Mouse (Mus musculus): ENCODE results near the gene Bcl2l15.
"Not testable (repeated sequence)": the region's sequence is repeated elsewhere in the genome, so short reads cannot be mapped to it uniquely, and the experiment has no call there.

Gene Bcl2l15

DNA sequence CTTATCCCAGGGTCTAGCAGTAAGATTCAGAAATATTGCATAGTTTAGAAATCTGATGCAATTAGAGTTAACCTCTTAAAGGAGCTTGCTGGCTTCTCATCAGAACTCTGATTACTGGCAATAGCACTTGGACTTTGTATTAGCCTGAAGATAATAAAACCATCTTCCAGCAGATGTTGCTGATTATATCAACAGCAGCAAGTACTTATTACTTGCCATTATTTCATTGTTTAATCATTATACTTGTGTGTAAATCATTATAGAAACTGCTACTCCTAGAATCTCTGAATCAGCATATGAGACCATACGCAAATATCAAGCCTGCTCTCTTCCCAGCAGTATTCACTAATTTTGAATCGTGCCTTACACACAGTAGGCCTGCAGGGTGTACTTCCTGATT is 1.6 kb downstream of the Bcl2l15 start:
- DNase-seq = no peak

GRCm38 (mm10) chr3:103835272-103835950 is 3.0 kb downstream of the Bcl2l15 start:
- no peak for DNase-seq

DNA sequence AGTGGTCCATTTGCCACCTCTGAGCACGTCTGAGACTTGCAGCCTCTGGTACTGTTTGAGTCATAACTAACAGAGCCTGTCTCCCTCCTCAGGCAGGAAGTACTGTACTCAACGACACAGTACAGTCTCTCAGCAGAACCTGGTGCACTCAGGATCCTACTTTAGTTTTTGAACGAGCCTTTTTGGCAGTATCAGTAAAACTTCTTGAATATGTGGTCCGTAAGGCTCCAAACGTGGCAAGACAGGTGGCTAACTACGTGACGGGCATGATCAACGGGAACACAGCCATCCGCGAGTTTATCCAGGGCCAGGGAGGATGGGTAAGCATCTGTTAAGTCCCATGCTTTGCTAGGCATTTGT is 3.5 kb downstream of the Bcl2l15 start:
- DNase-seq = no peak

DNA sequence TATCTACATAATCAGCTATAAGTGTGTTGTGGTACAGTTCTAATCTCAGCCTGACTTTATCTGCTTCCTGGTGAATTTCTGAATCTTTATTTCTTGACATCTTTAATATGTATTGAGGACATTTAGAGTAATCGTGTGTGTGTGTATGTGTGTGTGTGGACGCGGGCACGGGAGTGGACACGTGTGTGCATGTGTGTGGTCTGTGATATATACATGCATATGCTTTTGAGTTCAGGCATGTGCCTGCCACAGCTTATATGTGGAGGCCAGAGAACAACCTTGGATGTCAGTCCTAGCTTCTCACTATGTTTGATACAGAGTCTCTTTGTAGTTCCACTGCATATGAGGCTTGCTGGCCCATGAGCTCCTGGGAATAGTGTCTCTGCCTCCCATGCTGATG is 4.1 kb downstream of the Bcl2l15 start:
- DNase-seq = no peak

GRCm38 (mm10) chr3:103839711-103840110 is 7.3 kb downstream of the Bcl2l15 start:
- DNase-seq = peak; percentile 43

DNA sequence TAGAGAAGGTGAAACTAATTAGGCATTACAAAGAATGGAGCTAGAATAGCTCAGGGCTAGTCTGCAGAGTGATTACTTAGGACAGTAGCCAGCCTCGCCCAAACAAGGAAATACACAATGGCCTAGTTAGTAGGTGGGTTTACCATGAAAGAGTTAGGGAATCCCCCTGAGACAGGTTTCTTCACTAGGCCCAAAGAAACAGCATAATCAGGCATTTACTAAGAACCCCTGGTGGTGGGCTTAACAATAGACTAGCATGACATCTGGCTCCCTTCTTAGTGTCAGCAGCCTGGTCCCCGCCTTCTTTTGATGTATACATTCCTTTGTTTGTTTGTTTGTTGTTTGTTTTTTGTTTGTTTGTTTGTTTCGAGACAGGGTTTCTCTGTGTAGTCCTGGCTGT is 7.8 kb downstream of the Bcl2l15 start:
- not testable (repeated sequence) for DNase-seq

GRCm38 (mm10) chr3:103840946-103841345 is 8.5 kb downstream of the Bcl2l15 start:
- DNase-seq = not testable (repeated sequence)

DNA sequence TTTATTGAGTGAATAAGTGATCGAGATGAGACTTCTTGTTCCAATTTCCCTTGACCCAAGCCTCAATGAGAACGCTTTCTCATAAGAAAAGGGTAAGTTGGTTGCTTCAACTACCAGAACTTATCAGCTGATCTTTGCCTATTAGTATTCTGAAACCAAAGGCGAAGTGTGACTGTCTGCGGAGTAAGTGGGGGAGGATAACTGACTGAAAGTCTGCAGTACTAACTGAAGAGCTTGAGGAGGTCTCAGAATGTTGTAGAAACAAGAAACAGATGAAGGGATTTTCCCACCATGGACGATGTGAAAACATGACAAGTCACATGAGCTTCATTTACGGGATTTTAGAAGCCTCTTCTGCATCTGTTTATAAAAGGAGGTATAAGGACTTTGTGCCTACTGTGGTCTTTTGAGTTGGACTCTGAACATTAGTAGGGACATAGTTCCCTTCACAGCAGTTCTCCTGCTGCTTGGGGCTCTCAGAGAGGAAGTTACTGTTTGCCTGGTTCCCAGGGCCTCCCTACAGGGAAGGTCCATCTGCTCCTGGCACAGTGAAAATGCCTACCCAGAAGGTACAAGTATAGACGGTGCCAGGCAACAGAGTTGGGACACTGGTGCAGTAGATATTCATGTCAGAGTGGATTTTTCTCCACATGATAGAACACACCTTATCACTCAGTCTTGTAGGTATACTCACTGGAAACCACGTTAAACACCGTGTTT is 18.4 kb downstream of the Bcl2l15 start:
- DNase-seq = peak; percentile 55

DNA sequence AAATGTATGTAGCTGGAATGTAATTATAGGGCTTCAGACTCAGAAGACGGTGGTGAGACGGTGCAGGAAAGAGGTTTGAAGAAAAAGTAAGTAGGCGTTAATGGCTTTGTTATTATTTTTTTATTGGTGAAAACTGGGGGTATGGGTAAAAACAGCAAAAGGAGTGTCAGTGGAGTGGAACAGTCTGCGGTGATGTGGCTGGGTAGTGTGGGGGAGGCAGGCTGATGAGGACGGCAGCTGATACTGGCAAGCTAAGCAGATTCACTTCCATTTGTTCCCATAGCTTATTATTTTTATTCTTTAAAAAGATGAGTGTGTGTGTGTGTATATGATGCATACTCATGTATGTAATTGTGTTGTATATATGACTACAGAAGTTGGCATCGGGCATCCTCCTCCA is 19.1 kb downstream of the Bcl2l15 start:
- no peak for DNase-seq

- no peak for DNase-seq
Observed at GRCm38 (mm10) chr3:103851882-103852281, 19.5 kb downstream of the Bcl2l15 start.

DNA sequence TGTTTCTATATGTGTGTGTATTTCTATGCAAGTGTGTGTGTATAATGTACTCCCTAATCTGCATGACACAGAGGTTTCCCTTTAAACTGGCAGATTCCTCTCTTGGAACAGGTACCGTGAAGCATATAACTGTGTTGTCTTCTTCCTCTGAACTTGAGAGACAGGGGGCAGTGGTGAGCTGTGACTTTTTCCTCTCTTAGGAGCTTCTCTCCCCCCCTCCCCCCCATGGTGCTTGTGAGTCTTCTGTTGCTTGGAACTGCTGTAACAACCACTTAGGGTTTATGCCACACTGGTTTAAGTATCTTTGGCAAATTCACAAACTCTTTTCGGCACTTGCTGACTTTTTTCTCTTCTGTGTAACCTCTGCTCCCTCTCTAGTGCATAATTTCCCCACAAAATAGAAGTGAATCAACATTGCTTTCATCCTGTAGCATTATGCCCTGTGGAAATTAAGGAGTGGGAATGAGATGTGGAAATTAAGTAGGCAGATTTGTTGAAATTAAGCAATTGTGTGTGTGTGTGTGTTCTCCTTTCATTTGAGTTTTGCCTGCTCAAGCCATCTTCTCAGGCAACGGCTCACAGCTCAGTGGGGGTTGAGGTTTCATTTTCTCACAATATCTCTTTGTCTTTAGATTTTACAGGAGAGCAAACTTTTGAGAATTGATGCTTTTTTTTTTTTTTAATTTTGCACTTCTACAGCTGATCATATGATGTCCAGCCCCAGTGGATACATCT is 20.3 kb downstream of the Bcl2l15 start:
- DNase-seq = peak; percentile 47

- DNase-seq = no peak
Observed at GRCm38 (mm10) chr3:103853804-103854203, 21.4 kb downstream of the Bcl2l15 start.

DNA sequence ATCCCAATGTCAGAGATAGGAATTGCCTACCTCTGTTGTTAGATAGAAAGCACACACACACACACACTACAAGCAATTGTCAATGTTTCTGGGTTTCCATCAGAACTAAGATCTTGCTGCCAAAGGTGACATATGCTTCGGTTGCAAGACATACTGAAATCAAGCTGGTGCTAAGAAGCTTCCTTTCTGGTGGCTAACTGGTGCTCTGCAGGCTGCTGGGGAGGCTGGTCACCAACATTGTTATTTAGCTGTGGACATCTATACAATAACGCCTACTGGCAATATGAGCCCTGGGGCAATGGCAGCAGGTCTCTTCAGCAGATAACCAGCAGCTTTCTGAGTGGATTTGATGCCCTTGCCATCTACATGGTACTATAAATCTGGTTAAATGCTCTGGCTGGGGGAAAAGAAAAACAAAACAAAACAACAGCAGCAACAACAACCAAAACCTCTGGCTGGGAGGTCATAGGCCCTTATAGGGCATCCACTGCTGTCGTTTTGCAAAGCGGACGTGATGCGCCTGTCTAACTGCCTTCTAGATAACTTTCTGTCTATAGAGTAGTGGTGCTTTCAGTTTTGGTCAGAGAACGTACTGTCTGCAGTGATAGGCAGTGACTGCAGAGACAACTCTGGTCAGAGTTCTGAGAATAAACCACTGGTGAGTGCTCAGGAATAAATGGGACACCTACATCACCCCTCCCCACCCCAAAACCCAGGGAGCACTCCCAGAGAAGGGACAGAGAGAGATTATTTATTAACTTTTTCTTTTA is 24.8 kb downstream of the Bcl2l15 start:
- no peak for DNase-seq

GRCm38 (mm10) chr3:103857977-103858563 is 25.7 kb downstream of the Bcl2l15 start:
- DNase-seq = no peak

DNA sequence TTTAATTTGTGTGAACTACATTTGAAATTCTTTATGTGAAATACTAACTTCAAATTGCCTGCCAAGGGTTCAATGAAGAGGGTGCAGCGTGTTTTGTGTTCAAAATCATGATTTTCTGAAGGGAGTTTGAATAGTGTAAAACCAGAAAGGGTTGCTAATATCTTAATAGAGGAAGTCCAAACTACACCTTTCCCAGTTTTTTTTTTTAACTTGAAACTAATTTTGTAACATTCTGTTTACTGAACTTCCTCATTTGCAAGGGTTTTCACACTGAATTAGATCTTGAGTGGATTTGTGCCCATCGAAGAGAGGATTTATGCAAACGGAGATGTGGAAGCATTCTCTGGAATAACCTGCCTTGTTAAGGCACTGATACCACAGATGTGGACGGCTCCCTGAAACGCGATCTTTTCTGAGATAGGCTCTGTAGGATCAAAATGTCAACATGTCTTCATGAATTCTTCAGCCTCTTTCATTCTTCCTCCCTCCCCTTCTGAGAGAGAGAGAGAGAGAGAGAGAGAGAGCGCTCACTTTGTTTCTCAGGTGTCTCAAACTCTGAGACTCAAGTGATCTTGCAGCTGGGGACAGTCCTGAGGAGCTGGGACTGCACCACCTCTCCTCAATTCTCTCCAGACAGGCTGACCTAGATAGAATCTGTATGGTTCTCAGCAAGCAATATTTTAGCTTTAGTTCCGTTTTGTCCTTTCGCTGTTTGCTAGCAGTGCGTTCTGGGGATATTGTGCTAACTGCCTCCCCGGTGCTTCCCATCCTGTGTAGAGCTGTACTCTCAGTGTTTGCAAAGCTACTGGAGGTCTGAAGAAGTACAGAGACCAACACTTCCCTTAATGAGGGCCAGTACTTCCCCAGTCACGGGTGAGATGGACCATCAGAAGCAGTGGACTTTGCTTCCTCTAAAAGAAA is 26.7 kb downstream of the Bcl2l15 start, which contains the start of gene Ptpn22:
TSS of gene Ptpn22 (plus strand) at position 915 of the 921 bp plus-strand sequence.
- peak; percentile 9 for DNase-seq

DNA sequence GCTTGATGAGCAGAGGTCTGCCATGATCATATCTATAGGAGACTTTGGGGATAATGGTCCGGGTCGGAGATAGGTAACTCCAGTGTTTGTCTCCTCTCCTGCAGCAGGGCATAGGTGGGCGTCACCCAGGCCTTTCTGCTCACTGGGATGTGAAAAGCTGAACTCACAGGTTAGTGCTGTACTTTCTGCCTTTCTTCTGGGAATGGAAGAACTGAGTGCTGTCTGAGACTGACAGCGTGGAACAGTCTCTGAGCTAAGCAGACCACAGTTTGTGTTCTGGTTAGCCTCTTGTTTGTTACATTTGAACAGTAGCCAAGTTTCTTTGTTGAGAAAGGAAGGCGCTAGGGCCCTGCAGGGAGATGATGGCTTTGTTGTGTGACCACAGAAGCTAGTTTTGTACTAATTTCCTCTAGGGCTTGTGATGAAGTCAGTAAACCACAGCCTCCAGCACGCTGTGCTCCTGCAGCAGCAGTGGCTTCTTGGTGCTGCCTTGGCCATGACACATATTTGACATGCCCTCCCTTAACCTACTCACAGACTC is 27.5 kb downstream of the Bcl2l15 start:
- DNase-seq = peak; percentile 30

DNA sequence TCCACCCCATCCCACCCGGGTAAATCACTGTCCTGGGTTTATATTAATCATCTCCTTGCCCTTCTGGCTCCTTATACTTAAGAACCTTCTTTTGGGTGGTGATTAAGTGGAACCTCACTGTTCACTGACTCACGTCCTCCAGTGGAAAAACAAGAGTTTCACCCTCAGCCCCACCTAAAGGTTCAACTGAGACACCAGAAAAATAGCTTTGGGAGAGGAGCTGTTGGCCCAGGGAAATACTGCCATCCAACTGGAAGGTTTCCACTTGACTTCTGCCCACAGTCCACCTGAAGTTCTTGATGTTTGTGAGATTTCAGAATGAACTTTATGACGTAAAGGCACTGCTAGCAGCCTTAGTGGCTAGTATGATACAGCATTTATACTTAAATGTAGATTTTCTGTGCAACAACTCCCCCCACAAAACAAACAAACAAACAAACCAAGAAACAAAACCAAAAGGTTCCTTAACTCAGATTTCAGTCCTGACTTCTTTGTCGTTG is 30.4 kb downstream of the Bcl2l15 start:
- no peak for DNase-seq

DNA sequence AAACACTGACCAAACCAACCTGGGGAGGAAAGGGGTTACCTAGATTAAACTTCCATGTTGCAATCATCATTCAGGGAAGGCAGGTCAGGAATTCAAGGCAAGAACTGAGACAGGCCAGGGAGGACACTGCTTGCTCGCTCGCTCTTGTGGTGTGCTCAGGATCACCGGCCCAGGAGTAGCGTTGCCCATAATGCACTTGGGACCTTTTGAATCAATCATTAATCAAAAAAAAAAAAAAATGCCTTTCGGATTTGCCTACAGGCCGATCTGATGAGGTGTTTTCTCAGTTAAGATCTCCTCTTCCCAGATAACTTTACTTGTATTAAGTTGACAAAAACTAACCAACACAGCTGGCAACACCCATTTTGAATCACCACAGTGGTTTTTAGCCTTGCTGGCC is 31.8 kb downstream of the Bcl2l15 start:
- DNase-seq = peak; percentile 21

DNA sequence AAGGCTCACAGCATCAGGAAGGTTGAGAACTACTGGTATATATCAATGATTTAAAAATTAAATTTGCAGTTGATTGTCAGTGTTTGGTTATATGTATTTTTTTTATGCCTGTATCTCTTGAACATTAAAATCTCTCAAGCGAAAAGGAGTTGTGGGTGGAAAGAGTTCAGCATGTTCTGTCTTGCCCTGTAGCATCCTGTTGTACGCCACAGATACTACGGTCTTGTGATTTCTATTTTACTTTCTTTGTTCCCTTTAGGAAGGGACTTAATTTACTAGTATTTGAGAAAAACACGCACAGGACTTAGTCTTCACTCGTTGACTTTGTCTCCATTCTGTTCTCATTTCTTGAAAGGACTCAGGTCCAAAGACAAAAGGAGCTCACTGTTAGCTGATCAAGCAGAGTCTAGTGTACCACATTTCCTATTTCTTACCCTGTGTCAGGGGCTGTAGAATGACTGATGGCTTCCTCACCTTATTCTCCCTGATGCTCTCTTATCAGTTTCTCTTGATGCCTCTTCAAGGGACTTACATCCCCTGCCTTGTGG is 35.1 kb downstream of the Bcl2l15 start:
- no peak for DNase-seq

DNA sequence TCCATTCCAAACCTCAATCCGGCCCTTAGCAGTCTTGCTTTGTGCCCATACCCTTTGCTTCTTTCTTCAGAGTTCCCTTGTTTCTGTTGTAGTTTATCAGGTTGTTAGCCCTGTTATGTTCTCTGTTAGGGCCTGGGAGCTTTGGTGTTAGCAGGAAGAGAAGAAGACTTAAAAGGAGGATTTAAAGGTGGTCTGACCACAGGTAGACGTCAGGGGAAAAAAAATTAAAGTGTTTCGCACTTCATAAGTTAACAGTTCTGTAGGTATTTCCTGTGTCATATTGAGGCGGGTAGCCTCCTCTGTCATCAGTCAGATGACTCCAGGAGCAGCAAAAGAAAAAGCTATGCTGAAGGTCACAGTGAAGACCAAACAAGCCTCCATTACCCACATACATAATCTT is 35.6 kb downstream of the Bcl2l15 start:
- no peak for DNase-seq

DNA sequence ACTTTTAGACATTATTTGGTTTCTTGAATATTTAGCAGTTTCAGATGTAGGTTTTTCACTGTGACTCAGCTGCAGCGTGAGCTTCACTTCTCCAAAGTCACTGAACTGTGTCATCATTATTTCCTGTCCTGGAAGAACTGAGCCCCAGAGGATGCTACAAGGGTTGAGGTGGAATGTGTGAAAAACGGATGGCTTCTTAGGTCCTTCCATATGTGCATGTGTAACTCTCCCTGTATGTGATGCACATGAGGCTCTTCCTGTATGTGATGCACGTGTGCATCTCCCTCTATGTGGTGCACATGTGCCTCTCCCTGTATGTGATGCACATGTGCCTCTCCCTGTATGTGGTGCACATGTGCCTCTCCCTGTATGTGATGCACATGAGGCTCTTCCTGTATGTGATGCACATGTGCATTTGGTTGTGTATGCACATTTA is 40.3 kb downstream of the Bcl2l15 start:
- DNase-seq = no peak

Data from kidney, adult 11 months (tissue).